In the genomic region with DNA sequence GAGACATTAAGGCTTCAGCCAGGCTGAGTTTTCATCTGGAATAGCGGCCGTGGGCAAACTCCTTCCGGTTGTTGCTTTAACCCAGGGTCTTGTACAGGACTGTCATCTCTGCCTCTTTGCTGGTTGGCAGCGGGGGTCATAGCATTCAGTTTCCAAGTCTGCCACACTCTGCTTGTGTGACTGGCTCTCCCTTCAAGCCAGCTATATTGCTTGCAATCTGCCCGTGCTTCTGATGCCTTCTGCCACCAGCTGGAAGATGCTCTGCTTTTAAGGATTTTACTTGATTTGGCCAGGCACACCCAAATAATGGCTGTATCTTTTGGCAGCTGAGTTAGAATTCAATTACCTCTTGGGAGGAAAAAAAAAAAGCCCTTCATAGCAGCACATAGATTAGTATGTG, we compare ENCODE assay signal across 22 mouse cellular contexts.
DNase-seq lines count a peak whose midpoint lies in the region; ATAC-seq lines count a peak whose summit lies in the region.
"Had no signal": no experiment of that assay in that cellular context is flagged by ENCODE, and none has a peak within 500 bp of the region (broad histone marks: within the 10 kb centered on the region; RNA-seq: fewer than 3 reads in every experiment).

No protein-coding gene starts in this region.

- H3K4me1 ChIP-seq in hindbrain, embryonic 12.5 days: peaks cover 12% of the 10 kb centered on the region
- peaks cover 3% of the 10 kb centered on the region for H3K4me1 ChIP-seq in hindbrain, embryonic 16.5 days (ENCODE audit: control insufficient read depth, insufficient read depth, low read depth, low read length)
- H3K4me1 ChIP-seq: heart, embryonic 12.5 days; liver, embryonic 12.5 days had no signal

- DNase-seq in cerebellum, postnatal 10 days: peak; percentile 51 to 54
- DNase-seq in cerebellum, adult 11 months: no peak
- peak; percentile 19 for DNase-seq in left cerebral cortex, postnatal 4 days
- DNase-seq in left cerebral cortex, postnatal 25 days (ENCODE audit: low spot score in 2 of 2): no peak
- DNase-seq in MN1 (ENCODE audit: low spot score): peak; percentile 29
- DNase-seq: gastrocnemius, postnatal 10 days; heart, postnatal 10 days; lung, adult 18-20 months; lung, postnatal 10 days; right cerebral cortex, postnatal 14 days; spleen, adult 18-20 months; thymus, postnatal 14 days had no signal

- intact Hi-C loops in left cerebral cortex, postnatal 4 days (cut with DNase I): no loop called here
- intact Hi-C loops in left cerebral cortex, postnatal 25 days (cut with DNase I): no loop called here

- no peak for ATAC-seq in hindbrain, embryonic 12.5 days (ENCODE audit: low FRiP score)
- ATAC-seq in hindbrain, embryonic 16.5 days: no peak
- ATAC-seq in inflammation-experienced regulatory T-cells, adult 6 months: no peak
- ATAC-seq: intestine, postnatal 0 days; liver, embryonic 12.5 days had no signal

- H3K4me2 ChIP-seq in hindbrain, embryonic 12.5 days (replicated peaks): no peak overlapping the region
- no peak overlapping the region for H3K4me2 ChIP-seq in hindbrain, embryonic 16.5 days (ENCODE audit: low read length)
- H3K4me2 ChIP-seq: heart, embryonic 12.5 days; hindbrain, embryonic 15.5 days; limb, embryonic 13.5 days; liver, embryonic 12.5 days; midbrain, embryonic 12.5 days had no signal

- H3K9me3 ChIP-seq in hindbrain, embryonic 12.5 days (replicated peaks): no peaks in the 10 kb centered on the region
- H3K9me3 ChIP-seq in hindbrain, embryonic 16.5 days (ENCODE audit: control insufficient read depth, low read length): peaks cover 3% of the 10 kb centered on the region
- H3K9me3 ChIP-seq: hindbrain, embryonic 15.5 days had no signal

- peak overlapping the region; percentile 57; the same call in 1 of the 2 replicates for H3K27ac ChIP-seq in hindbrain, embryonic 12.5 days
- no peak overlapping the region; the same call in 1 of the 2 replicates for H3K27ac ChIP-seq in hindbrain, embryonic 16.5 days (ENCODE audit: low read depth, low read length)
- H3K27ac ChIP-seq: forebrain, embryonic 10.5 days; limb, embryonic 13.5 days; liver, embryonic 12.5 days; midbrain, embryonic 12.5 days had no signal

- H3K4me3 ChIP-seq in hindbrain, embryonic 12.5 days: no peak overlapping the region
- no peak overlapping the region for H3K4me3 ChIP-seq in hindbrain, embryonic 16.5 days (ENCODE audit: low read length)
- H3K4me3 ChIP-seq: forebrain, embryonic 10.5 days; heart, embryonic 12.5 days; hindbrain, embryonic 15.5 days; limb, embryonic 13.5 days; liver, embryonic 12.5 days; midbrain, embryonic 12.5 days had no signal

- H3K36me3 ChIP-seq in hindbrain, embryonic 12.5 days: no peaks in the 10 kb centered on the region
- no peaks in the 10 kb centered on the region for H3K36me3 ChIP-seq in hindbrain, embryonic 16.5 days (ENCODE audit: control insufficient read depth, insufficient read depth, low read length)
- H3K36me3 ChIP-seq: forebrain, embryonic 10.5 days; limb, embryonic 13.5 days; liver, embryonic 12.5 days had no signal

- no peaks in the 10 kb centered on the region for H3K27me3 ChIP-seq in hindbrain, embryonic 12.5 days
- no peaks in the 10 kb centered on the region for H3K27me3 ChIP-seq in hindbrain, embryonic 16.5 days (replicated peaks; ENCODE audit: control insufficient read depth, insufficient read depth, low read length)
- H3K27me3 ChIP-seq: heart, embryonic 12.5 days; hindbrain, embryonic 15.5 days; limb, embryonic 13.5 days; liver, embryonic 12.5 days; midbrain, embryonic 12.5 days had no signal

- 73% methylated on average over 5 of the region's 5 CpGs for WGBS in hindbrain, embryonic 12.5 days
- WGBS in hindbrain, embryonic 16.5 days: 77% methylated on average over 5 of the region's 5 CpGs

- H3K9ac ChIP-seq in hindbrain, embryonic 12.5 days: no peak overlapping the region
- H3K9ac ChIP-seq in hindbrain, embryonic 16.5 days (ENCODE audit: low read depth, low read length): no peak overlapping the region
- H3K9ac ChIP-seq: heart, embryonic 12.5 days; hindbrain, embryonic 15.5 days; limb, embryonic 13.5 days; liver, embryonic 12.5 days; midbrain, embryonic 12.5 days had no signal

Comparison
In these comparisons a context has a peak if more than half of its experiments do, and no peak if none do; other contexts are left out.
1. DNase-seq: peak in cerebellum, postnatal 10 days (2 of 2), left cerebral cortex, postnatal 4 days (single experiment) and MN1 (single experiment); none in cerebellum, adult 11 months (single experiment) and left cerebral cortex, postnatal 25 days (0 of 2).